Mouse (Mus musculus) MEL (cell line): ENCODE measurements at regions not wholly inside any gene's neighbourhood (a gene's known extent, or its start where the extent isn't known, plus 50 kb on each side); places are given as distances from the start of the nearest gene placed in this dataset.

Experiments used
- CHD2 ChIP-seq: IDR thresholded peaks from 2 replicates; pipeline ENCODE4 v1.6.1; 2011; ENCODE audit warnings: low read length, improper control_type of control experiment
- CTCF ChIP-seq, 3 experiments: IDR thresholded peaks in 2 of 3; conservative IDR thresholded peaks in 1 of 3; 2 replicates each; pipeline ENCODE4 v1.5.1; 2011 to 2012; ENCODE audit warnings: low read length in 3 of 3, low read depth in 2 of 3, mild to moderate bottlenecking in 2 of 3, improper control_type of control experiment in 1 of 3, inconsistent platforms in 1 of 3, mixed read lengths in 1 of 3, moderate library complexity in 1 of 3; ENCODE audit not compliant: control insufficient read depth in 1 of 3, insufficient read depth in 1 of 3, poor library complexity in 1 of 3, severe bottlenecking in 1 of 3
- HCFC1 ChIP-seq: IDR thresholded peaks from 2 replicates; pipeline ENCODE4 v1.6.1; 2012; ENCODE audit warnings: low read depth, mild to moderate bottlenecking, inconsistent platforms, low read length, improper control_type of control experiment, moderate library complexity
- MAFK ChIP-seq: IDR thresholded peaks from 2 replicates; pipeline ENCODE4 v1.6.1; 2011; ENCODE audit warnings: low read depth, mild to moderate bottlenecking, low read length, improper control_type of control experiment, borderline replicate concordance
- MAZ ChIP-seq: IDR thresholded peaks from 2 replicates; pipeline ENCODE4 v1.6.1; 2012; ENCODE audit warnings: low read depth, mild to moderate bottlenecking, inconsistent platforms, low read length, improper control_type of control experiment
- MYC ChIP-seq: IDR thresholded peaks from 2 replicates; pipeline ENCODE4 v1.6.1; 2011; ENCODE audit warnings: low read depth, mild to moderate bottlenecking, low read length, improper control_type of control experiment, moderate library complexity
- SIN3A ChIP-seq: IDR thresholded peaks from 2 replicates; pipeline ENCODE4 v1.6.1; 2012; ENCODE audit warnings: low read length, improper control_type of control experiment, inconsistent platforms

GRCm38 (mm10) chr12:56189562-56189961, 156.1 kb downstream of the Mbip start:
- TF ChIP-seq MYC (no peak), HCFC1 (no peak), CHD2 (no peak), CTCF (IDR thresholded peaks at IDR 0.05 in 2 of 3, conservative IDR thresholded peaks at IDR 0.05 in 1 of 3; ENCODE audit: control insufficient read depth in 1 of 3, insufficient read depth in 1 of 3, low read depth in 2 of 3, low read length in 3 of 3, poor library complexity in 1 of 3, severe bottlenecking in 1 of 3) (no peak), MAZ (no peak), MAFK (no peak), SIN3A (no peak)
